Mouse (Mus musculus) urinary bladder, postnatal 0 days (tissue): ENCODE data around the gene Lpin2. TPM values are rescaled to one million over a fixed set of nuclear protein-coding genes. Genes with fewer than 3 reads are reported as not detected.

Experiments used
- polyA plus RNA-seq: library from polyadenylated mRNA; unstranded; fragments of >200 nt; fragmentation: Nextera tagmentation; extraction: Ambion mirVana; gene quantifications from 2 replicates; pipeline ENCODE4 v1.2.1, GENCODE M21; 2015

The Lpin2 gene
- polyA plus RNA-seq, result 8.9 and 9.8 TPM in 2 replicates

DNA sequence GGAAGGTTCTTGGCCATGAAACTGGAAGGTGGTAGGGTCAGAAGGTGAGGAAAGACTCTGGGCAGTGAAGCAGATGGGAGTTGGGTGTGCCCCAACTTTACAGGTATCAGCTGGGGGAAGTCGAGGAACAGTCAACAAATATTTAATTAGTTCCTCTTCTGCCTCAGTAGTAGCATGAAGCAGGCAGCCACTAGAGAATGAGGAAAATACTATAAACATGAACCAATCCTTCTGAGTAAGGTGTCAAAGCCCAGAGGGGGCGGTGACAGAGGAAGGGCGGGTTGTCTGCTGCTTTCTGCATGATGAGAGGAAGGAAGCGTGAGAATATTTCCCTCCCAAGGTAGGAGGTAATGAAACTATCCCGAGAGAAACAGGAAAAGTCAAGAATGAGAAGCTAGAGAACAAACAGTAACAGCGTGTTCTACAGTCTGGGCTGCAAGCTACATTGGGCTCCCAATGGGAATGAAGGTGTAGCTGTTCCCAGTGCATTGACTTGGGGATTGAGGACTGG is at the start of gene Lpin2:
Gene Lpin2 (plus strand): TSS at position 350 of the 511 bp plus-strand sequence.

Other genes with a start within 250 kb of the Lpin2 start
- 39.2 and 48.0 TPM in 2 replicates for gene Myom1, start 179.9 kb upstream of the Lpin2 start, polyA plus RNA-seq
- gene Myl12a, start 179.7 kb upstream of the Lpin2 start, polyA plus RNA-seq, result 690 and 822 TPM in 2 replicates
- gene Emilin2, start 129.4 kb downstream of the Lpin2 start, polyA plus RNA-seq, result 11.9 and 24.1 TPM in 2 replicates